Comparison of ENCODE assay signal across 8 mouse cellular contexts in genomic region chr16:4881400-4882351, GRCm38 (mm10). TPM values are rescaled to one million over a fixed set of nuclear protein-coding genes. Genes with fewer than 3 reads are reported as not detected.
A peak's percentile ranks its signal among the peaks of the same experiment; 100 is the strongest.
DNase-seq lines count a peak whose midpoint lies in the region; ATAC-seq and TF ChIP-seq lines count a peak whose summit lies in the region.

No protein-coding gene starts in this region.

- TF ChIP-seq CTCF in E14TG2a.4 (conservative IDR thresholded peaks at IDR 0.05; ENCODE audit: low read length) = no peak
- no peak for TF ChIP-seq CTCF in forebrain, postnatal 0 days (IDR thresholded peaks at IDR 0.05; ENCODE audit: low read depth)

- peaks cover 25% of the 10 kb centered on the region for H3K36me3 ChIP-seq in E14TG2a.4 (ENCODE audit: insufficient read depth, low read length)
- H3K36me3 ChIP-seq in forebrain, postnatal 0 days (ENCODE audit: insufficient read depth) = no peaks in the 10 kb centered on the region
- peaks cover 3% of the 10 kb centered on the region; the same call in 1 of the 2 replicates for H3K36me3 ChIP-seq in limb, embryonic 12.5 days
- H3K36me3 ChIP-seq in stomach, embryonic 15.5 days = no peaks in the 10 kb centered on the region

- H3K27ac ChIP-seq in forebrain, postnatal 0 days (ENCODE audit: low read depth, low read length) = peak overlapping the region; percentile 99
- peak overlapping the region; percentile 99; the same call in 1 of the 2 replicates for H3K27ac ChIP-seq in limb, embryonic 12.5 days
- H3K27ac ChIP-seq in stomach, embryonic 15.5 days = peak overlapping the region; percentile 96; the same call in 1 of the 2 replicates

- WGBS in forebrain, postnatal 0 days = 75% methylated on average over 10 of the region's 10 CpGs
- 80% methylated on average over 10 of the region's 10 CpGs for whole genome bisulfite sequencing in limb, embryonic 12.5 days
- WGBS in stomach, embryonic 15.5 days = 68% methylated on average over 10 of the region's 10 CpGs

- peak overlapping the region; percentile 98 for H3K9ac ChIP-seq in forebrain, postnatal 0 days
- H3K9ac ChIP-seq in limb, embryonic 12.5 days (replicated peaks) = peak overlapping the region; percentile 84
- no peak overlapping the region; the same call in 1 of the 2 replicates for H3K9ac ChIP-seq in stomach, embryonic 15.5 days

- peak overlapping the region; percentile 86 for H3K4me3 ChIP-seq in E14TG2a.4 (replicated peaks; ENCODE audit: low read length)
- peak overlapping the region; percentile 88 for H3K4me3 ChIP-seq in forebrain, postnatal 0 days (ENCODE audit: low read depth, low read length)
- peak overlapping the region; percentile 90 for H3K4me3 ChIP-seq in limb, embryonic 12.5 days (replicated peaks)
- peak overlapping the region; percentile 92 for H3K4me3 ChIP-seq in stomach, embryonic 15.5 days (replicated peaks)

- DNase-seq in frontal cortex, postnatal 10 days (ENCODE audit: low spot score in 2 of 2) = no peak
- no peak for DNase-seq in forebrain, postnatal 0 days
- no peak for DNase-seq in ovary, adult 18-20 months (ENCODE audit: low spot score)
- DNase-seq in testis, postnatal 14 days (ENCODE audit: low spot score) = no peak

- peak; percentile 7; the same call in 1 of the 2 replicates for ATAC-seq in frontal cortex, adult (ENCODE audit: low TSS enrichment)
- ATAC-seq in forebrain, postnatal 0 days = no peak
- no peak for ATAC-seq in limb, embryonic 12.5 days (ENCODE audit: insufficient number of reproducible peaks, insufficient read depth, low FRiP score, low TSS enrichment, low read depth)
- no peak for ATAC-seq in stomach, embryonic 15.5 days (ENCODE audit: insufficient read depth, low FRiP score, low read depth)

- H3K4me1 ChIP-seq in E14TG2a.4 (replicated peaks; ENCODE audit: low read depth, low read length) = peaks cover 61% of the 10 kb centered on the region
- peaks cover 10% of the 10 kb centered on the region for H3K4me1 ChIP-seq in forebrain, postnatal 0 days (ENCODE audit: insufficient read depth)
- peaks cover 27% of the 10 kb centered on the region for H3K4me1 ChIP-seq in limb, embryonic 12.5 days (replicated peaks)
- peaks cover 34% of the 10 kb centered on the region for H3K4me1 ChIP-seq in stomach, embryonic 15.5 days

- peak overlapping the region; percentile 93 for H3K4me2 ChIP-seq in forebrain, postnatal 0 days (ENCODE audit: low read depth)
- peak overlapping the region; percentile 88 for H3K4me2 ChIP-seq in limb, embryonic 12.5 days
- H3K4me2 ChIP-seq in stomach, embryonic 15.5 days = peak overlapping the region; percentile 75

- H3K27me3 ChIP-seq in E14TG2a.4 (ENCODE audit: insufficient read depth, low read length) = no peaks in the 10 kb centered on the region
- no peaks in the 10 kb centered on the region for H3K27me3 ChIP-seq in forebrain, postnatal 0 days (ENCODE audit: insufficient read depth, low read length)
- no peaks in the 10 kb centered on the region for H3K27me3 ChIP-seq in limb, embryonic 12.5 days
- H3K27me3 ChIP-seq in stomach, embryonic 15.5 days (replicated peaks) = no peaks in the 10 kb centered on the region

- no peaks in the 10 kb centered on the region for H3K9me3 ChIP-seq in E14TG2a.4 (ENCODE audit: low read length)
- no peaks in the 10 kb centered on the region for H3K9me3 ChIP-seq in forebrain, postnatal 0 days (ENCODE audit: low read length)
- H3K9me3 ChIP-seq in limb, embryonic 12.5 days = no peaks in the 10 kb centered on the region
- no peaks in the 10 kb centered on the region for H3K9me3 ChIP-seq in stomach, embryonic 15.5 days

RNA-seq across cellular contexts. Expression of gene Ubald1, which starts 1.6 kb away (rescaled TPM):
- total RNA-seq in forebrain, postnatal 0 days (2014; rRNA removed) = 27.7 and 37.7 TPM in 2 replicates
- 79.2 and 80.7 TPM in 2 replicates for polyA plus RNA-seq in forebrain, postnatal 0 days (2015; fragmentation: Nextera tagmentation; extraction: Ambion mirVana)
- 31.5 and 35.3 TPM in 2 replicates for polyA plus RNA-seq in limb, embryonic 12.5 days (2016; fragmentation: Nextera tagmentation; extraction: Ambion mirVana)
- polyA plus RNA-seq in stomach, embryonic 15.5 days (2015; fragmentation: Nextera tagmentation; extraction: Ambion mirVana) = 34.9 and 37.7 TPM in 2 replicates

RNA-seq across cellular contexts. Expression of gene Mgrn1, which starts 4.4 kb away (rescaled TPM):
- 123 and 167 TPM in 2 replicates for total RNA-seq in forebrain, postnatal 0 days (2014; rRNA removed)
- polyA plus RNA-seq in forebrain, postnatal 0 days (2015; fragmentation: Nextera tagmentation; extraction: Ambion mirVana) = 96.1 and 109 TPM in 2 replicates
- polyA plus RNA-seq in limb, embryonic 12.5 days (2016; fragmentation: Nextera tagmentation; extraction: Ambion mirVana) = 87.1 and 87.5 TPM in 2 replicates
- polyA plus RNA-seq in stomach, embryonic 15.5 days (2015; fragmentation: Nextera tagmentation; extraction: Ambion mirVana) = 75.7 and 78.5 TPM in 2 replicates

RNA-seq across cellular contexts. Expression of gene 4930562C15Rik, which starts 46.5 kb away (rescaled TPM):
- total RNA-seq in forebrain, postnatal 0 days (2014; rRNA removed) = not detected in 2 replicates
- 0.17 TPM in 1 of 2 replicates, not detected in the other for polyA plus RNA-seq in forebrain, postnatal 0 days (2015; fragmentation: Nextera tagmentation; extraction: Ambion mirVana)
- 0.46 and 0.58 TPM in 2 replicates for polyA plus RNA-seq in limb, embryonic 12.5 days (2016; fragmentation: Nextera tagmentation; extraction: Ambion mirVana)
- 0.44 and 0.64 TPM in 2 replicates for polyA plus RNA-seq in stomach, embryonic 15.5 days (2015; fragmentation: Nextera tagmentation; extraction: Ambion mirVana)

RNA-seq across cellular contexts. Expression of gene Nudt16l1, which starts 56.9 kb away (rescaled TPM):
- 36.6 and 40.0 TPM in 2 replicates for total RNA-seq in forebrain, postnatal 0 days (2014; rRNA removed)
- 133 and 140 TPM in 2 replicates for polyA plus RNA-seq in forebrain, postnatal 0 days (2015; fragmentation: Nextera tagmentation; extraction: Ambion mirVana)
- 168 and 171 TPM in 2 replicates for polyA plus RNA-seq in limb, embryonic 12.5 days (2016; fragmentation: Nextera tagmentation; extraction: Ambion mirVana)
- 140 and 143 TPM in 2 replicates for polyA plus RNA-seq in stomach, embryonic 15.5 days (2015; fragmentation: Nextera tagmentation; extraction: Ambion mirVana)
